Mouse (Mus musculus) lung, embryonic 16.5 days (tissue): Measurements from ENCODE around the gene Plppr1. TPM values are rescaled to one million over a fixed set of nuclear protein-coding genes. Genes with fewer than 3 reads are reported as not detected.
"Not testable (repeated sequence)": the region's sequence is repeated elsewhere in the genome, so short reads cannot be mapped to it uniquely, and the experiment has no call there.

Experiments
- ATAC-seq: fragments of 200-750 bp; cut with Nextera tagmentation; 2 replicates; pipeline ENCODE4 v1.8.0; 2017; ENCODE audit warnings: low read depth, mild to moderate bottlenecking, moderate library complexity
- H3K27ac ChIP-seq: fragments of 300-500 bp; sonication (generic); 2 replicates; pipeline ENCODE4 v1.5.1; 2014; ENCODE audit warnings: mild to moderate bottlenecking, control low read depth, low read length
- H3K27me3 ChIP-seq: fragments of 300-500 bp; sonication (generic); 2 replicates; pipeline ENCODE4 v1.6.1; 2014; ENCODE audit warnings: low read depth, low read length, mixed read lengths; ENCODE audit not compliant: control insufficient read depth, insufficient read depth
- H3K36me3 ChIP-seq: fragments of 300-500 bp; sonication (generic); 2 replicates; pipeline ENCODE4 v1.6.1; 2014; ENCODE audit warnings: low read length; ENCODE audit not compliant: control insufficient read depth, insufficient read depth
- H3K4me1 ChIP-seq: fragments of 300-500 bp; sonication (generic); replicated peaks from 2 replicates; pipeline ENCODE4 v1.6.1; 2014; ENCODE audit warnings: low read length, mixed read lengths; ENCODE audit not compliant: control insufficient read depth, insufficient read depth
- H3K4me2 ChIP-seq: fragments of 300-500 bp; sonication (generic); 2 replicates; pipeline ENCODE4 v1.6.1; 2014; ENCODE audit warnings: low read depth, low read length, control low read depth
- H3K4me3 ChIP-seq: fragments of 300-500 bp; sonication (generic); 2 replicates; pipeline ENCODE4 v1.5.1; 2014; ENCODE audit warnings: mild to moderate bottlenecking, low read length, control low read depth
- H3K9ac ChIP-seq: fragments of 300-500 bp; sonication (generic); 2 replicates; pipeline ENCODE4 v1.6.1; 2014; ENCODE audit warnings: low read length, control low read depth
- H3K9me3 ChIP-seq: fragments of 300-500 bp; sonication (generic); 2 replicates; pipeline ENCODE4 v1.6.1; 2016; ENCODE audit warnings: low read length; ENCODE audit not compliant: control insufficient read depth
- WGBS: fragments of 180-500 bp; shearing (Covaris S2); extraction: QIAGEN DNeasy Blood & Tissue Kit; methylation state at CpG from one replicate; pipeline ENCODE4 v1.1.7; 2014; 5-methylcytosine and 5-hydroxymethylcytosine counted together
- polyA plus RNA-seq: library from polyadenylated mRNA; unstranded; fragments of >200 nt; fragmentation: Nextera tagmentation; extraction: Ambion mirVana; gene quantifications from 2 replicates; pipeline ENCODE4 v1.2.1, GENCODE M21; 2015

Gene Plppr1
- polyA plus RNA-seq, 1 experiment from 2014 or later, result 0.98 TPM

DNA sequence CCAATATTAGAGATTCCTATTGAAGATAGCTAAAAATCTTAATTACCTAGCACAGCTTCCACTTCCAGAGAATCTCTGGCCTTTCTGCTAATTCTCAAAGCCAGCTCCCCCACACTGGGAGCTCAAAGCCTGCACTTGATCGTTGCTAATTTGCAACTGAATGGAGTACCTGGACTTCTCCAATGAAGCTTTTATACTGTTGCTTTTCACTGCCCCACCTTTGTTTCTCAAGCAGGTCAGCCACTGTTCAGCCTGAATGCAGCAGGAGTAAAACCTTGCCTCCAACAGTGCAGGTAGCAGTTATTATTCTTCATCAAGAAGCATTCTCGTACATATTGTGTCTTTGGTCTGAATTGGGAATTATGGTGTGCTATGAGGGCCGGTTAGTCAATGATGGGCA is 309.0 kb downstream of the Plppr1 start:
- 80% methylated on average over 3 of the region's 3 CpGs for WGBS
- H3K27ac ChIP-seq, H3K4me2 ChIP-seq, H3K36me3 ChIP-seq, H3K4me1 ChIP-seq, ATAC-seq, H3K27me3 ChIP-seq, H3K4me3 ChIP-seq, H3K9me3 ChIP-seq, H3K9ac ChIP-seq: not testable (repeated sequence)

DNA sequence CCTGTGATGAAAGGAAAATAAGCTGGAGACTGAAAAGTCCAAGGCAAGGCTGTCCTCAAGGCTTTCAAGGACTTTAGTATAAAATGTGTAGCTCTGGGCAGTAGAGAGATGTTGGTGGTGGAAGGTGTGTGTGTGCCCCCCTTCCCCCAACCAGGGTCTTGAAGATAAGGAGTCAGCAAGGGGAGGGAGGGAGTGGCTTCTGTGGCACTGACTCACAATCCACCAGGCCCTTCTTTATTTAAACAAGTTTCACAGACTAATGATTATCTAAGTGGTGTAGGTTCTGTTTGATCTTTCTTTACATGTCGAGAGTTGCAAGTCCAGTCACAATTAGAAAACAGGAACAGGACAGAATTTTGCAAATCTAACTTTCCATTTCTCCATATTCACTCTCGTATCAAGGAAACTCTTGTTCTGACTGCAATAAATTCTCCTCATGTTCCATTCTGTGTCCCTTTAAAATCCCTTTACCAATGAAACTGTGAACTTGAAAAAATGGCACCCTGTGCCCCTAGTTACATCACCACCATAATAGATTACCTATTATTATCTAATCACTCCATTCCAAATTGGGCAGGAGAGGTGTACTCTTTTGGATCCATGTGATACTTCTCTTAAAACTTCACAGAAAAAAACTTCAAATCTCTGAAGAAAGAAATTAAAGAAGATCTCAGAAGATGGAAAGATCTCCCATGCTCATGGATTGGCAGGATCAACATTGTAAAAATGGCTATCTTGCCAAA is 324.7 kb downstream of the Plppr1 start:
- not testable (repeated sequence) for H3K4me2 ChIP-seq, H3K27ac ChIP-seq, ATAC-seq, H3K36me3 ChIP-seq, H3K4me1 ChIP-seq, H3K4me3 ChIP-seq, H3K9me3 ChIP-seq, H3K9ac ChIP-seq, H3K27me3 ChIP-seq
- 3% methylated on average over 1 of the region's 2 CpGs for WGBS

- Histone ChIP-seq H3K27ac (no peak overlapping the region), H3K36me3 (no peaks in the 10 kb centered on the region), H3K9me3 (no peaks in the 10 kb centered on the region), H3K9ac (no peak overlapping the region), H3K4me3 (no peak overlapping the region), H3K4me1 (no peaks in the 10 kb centered on the region), H3K4me2 (no peak overlapping the region), H3K27me3 (no peaks in the 10 kb centered on the region)
- no peak for ATAC-seq
- WGBS, result 21% methylated on average over 2 of the region's 2 CpGs
Measured at GRCm38 (mm10) chr4:49386873-49387272, 327.8 kb downstream of the Plppr1 start.
